Mouse (Mus musculus): Measurements from ENCODE around the gene Dmrta1. TPM values are rescaled to one million over a fixed set of nuclear protein-coding genes. Genes with fewer than 3 reads are reported as not detected.

Dmrta1 gene
- total RNA-seq (2014; rRNA removed), result 0.28 and 0.34 TPM in 2 replicates
- polyA plus RNA-seq (2012; rRNA removed), result 0.05 and 0.06 TPM in 2 replicates

GRCm38 (mm10) chr4:89679195-89679594, at the start of gene Dmrta1:
Gene Dmrta1, plus strand, starts transcription at chr4:89679436.
- no peaks in the 10 kb centered on the region for H3K36me3 ChIP-seq (ENCODE audit: control insufficient read depth, insufficient read depth, low read length)
- H3K79me2 ChIP-seq (ENCODE audit: control insufficient read depth, insufficient read depth, low read length), result no peaks in the 10 kb centered on the region
- H3K27ac ChIP-seq (replicated peaks; ENCODE audit: insufficient read depth, low read depth, low read length), result no peak within 1 kb of the TSS
- DNase-seq (ENCODE audit: extremely low read depth, low read depth, low spot score), result no peak
- H3K27me3 ChIP-seq (ENCODE audit: control insufficient read depth, insufficient read depth, low read length), result no peaks in the 10 kb centered on the region
- no peak for TF ChIP-seq POLR2A (IDR thresholded peaks at IDR 0.05; ENCODE audit: extremely low read depth, insufficient read depth, low read length)
- TF ChIP-seq CTCF (IDR thresholded peaks at IDR 0.05; ENCODE audit: low read depth, low read length), result no peak
- H3K4me3 ChIP-seq (ENCODE audit: insufficient read depth, low read depth, low read length), result no peak within 1 kb of the TSS
- H3K9ac ChIP-seq (ENCODE audit: low read depth, low read length), result no peak within 1 kb of the TSS
- no peaks in the 10 kb centered on the region for H3K4me1 ChIP-seq (ENCODE audit: control insufficient read depth, insufficient read depth, low read length)
- WGBS, result 74% methylated on average over 5 of the region's 5 CpGs

DNA sequence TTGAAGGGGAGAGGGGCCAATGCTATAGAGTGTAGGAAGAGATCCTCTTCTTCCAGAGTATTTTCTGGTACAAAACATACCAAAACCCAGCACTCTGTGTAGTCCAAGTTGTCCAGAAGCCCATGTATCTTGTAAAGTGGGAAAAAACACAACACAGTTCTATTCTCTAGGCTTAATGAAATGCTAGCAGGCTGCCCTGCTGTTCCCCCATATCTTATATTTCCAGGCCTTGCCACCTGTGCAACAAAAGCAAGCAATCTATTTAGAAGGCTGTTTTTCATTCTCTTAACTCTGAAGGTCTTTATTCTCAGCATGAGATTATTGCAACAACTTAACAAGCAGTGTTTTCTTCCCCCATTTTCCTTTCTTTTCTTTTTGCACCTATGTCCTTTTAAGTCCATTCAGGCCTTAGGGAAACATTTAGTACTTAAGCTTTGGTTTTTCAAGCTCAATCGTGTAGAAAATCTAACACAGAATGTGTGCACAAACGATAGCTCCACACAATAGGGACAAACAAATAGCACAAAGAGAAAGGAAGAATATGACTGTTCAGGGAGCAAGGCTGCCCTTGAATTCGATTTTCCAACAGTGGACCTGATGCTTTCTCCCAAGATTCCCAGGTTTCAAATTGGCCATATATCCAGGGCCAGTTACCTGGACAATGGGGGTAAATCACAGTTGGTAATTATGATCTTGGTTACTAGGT, 48.7 kb upstream of the Dmrta1 start:
- TF ChIP-seq POLR2A (IDR thresholded peaks at IDR 0.05; ENCODE audit: extremely low read depth, insufficient read depth, low read length) (no peak), CTCF (IDR thresholded peaks at IDR 0.05; ENCODE audit: low read depth, low read length) (no peak)
- Histone ChIP-seq H3K4me1 (ENCODE audit: control insufficient read depth, insufficient read depth, low read length) (no peaks in the 10 kb centered on the region), H3K79me2 (ENCODE audit: control insufficient read depth, insufficient read depth, low read length) (no peaks in the 10 kb centered on the region), H3K36me3 (ENCODE audit: control insufficient read depth, insufficient read depth, low read length) (no peaks in the 10 kb centered on the region), H3K9ac (ENCODE audit: low read depth, low read length) (no peak overlapping the region), H3K4me3 (ENCODE audit: insufficient read depth, low read depth, low read length) (no peak overlapping the region), H3K27me3 (ENCODE audit: control insufficient read depth, insufficient read depth, low read length) (no peaks in the 10 kb centered on the region), H3K27ac (replicated peaks; ENCODE audit: insufficient read depth, low read depth, low read length) (no peak overlapping the region)
- no peak for DNase-seq (ENCODE audit: extremely low read depth, low read depth, low spot score)
- WGBS, result 60% methylated on average over 3 of the region's 3 CpGs

GRCm38 (mm10) chr4:89631560-89631959, 47.7 kb upstream of the Dmrta1 start:
- Histone ChIP-seq H3K27me3 (ENCODE audit: control insufficient read depth, insufficient read depth, low read length) (no peaks in the 10 kb centered on the region), H3K27ac (replicated peaks; ENCODE audit: insufficient read depth, low read depth, low read length) (no peak overlapping the region), H3K79me2 (ENCODE audit: control insufficient read depth, insufficient read depth, low read length) (no peaks in the 10 kb centered on the region), H3K9ac (ENCODE audit: low read depth, low read length) (no peak overlapping the region), H3K4me1 (ENCODE audit: control insufficient read depth, insufficient read depth, low read length) (no peaks in the 10 kb centered on the region), H3K4me3 (ENCODE audit: insufficient read depth, low read depth, low read length) (no peak overlapping the region), H3K36me3 (ENCODE audit: control insufficient read depth, insufficient read depth, low read length) (no peaks in the 10 kb centered on the region)
- no peak for DNase-seq (ENCODE audit: extremely low read depth, low read depth, low spot score)
- WGBS, result 82% methylated on average over 6 of the region's 6 CpGs
- TF ChIP-seq POLR2A (IDR thresholded peaks at IDR 0.05; ENCODE audit: extremely low read depth, insufficient read depth, low read length), result no peak
- no peak for TF ChIP-seq CTCF (IDR thresholded peaks at IDR 0.05; ENCODE audit: low read depth, low read length)

- no peaks in the 10 kb centered on the region for H3K4me1 ChIP-seq (ENCODE audit: control insufficient read depth, insufficient read depth, low read length)
- H3K27me3 ChIP-seq (ENCODE audit: control insufficient read depth, insufficient read depth, low read length), result no peaks in the 10 kb centered on the region
- no peaks in the 10 kb centered on the region for H3K36me3 ChIP-seq (ENCODE audit: control insufficient read depth, insufficient read depth, low read length)
- no peaks in the 10 kb centered on the region for H3K79me2 ChIP-seq (ENCODE audit: control insufficient read depth, insufficient read depth, low read length)
- no peak overlapping the region for H3K4me3 ChIP-seq (ENCODE audit: insufficient read depth, low read depth, low read length)
- H3K9ac ChIP-seq (ENCODE audit: low read depth, low read length), result no peak overlapping the region
- TF ChIP-seq CTCF (IDR thresholded peaks at IDR 0.05; ENCODE audit: low read depth, low read length) (no peak), POLR2A (IDR thresholded peaks at IDR 0.05; ENCODE audit: extremely low read depth, insufficient read depth, low read length) (no peak)
- no peak for DNase-seq (ENCODE audit: extremely low read depth, low read depth, low spot score)
- no peak overlapping the region for H3K27ac ChIP-seq (replicated peaks; ENCODE audit: insufficient read depth, low read depth, low read length)
- 28% methylated on average over 6 of the region's 6 CpGs for WGBS
Observed at GRCm38 (mm10) chr4:89638651-89639050, 40.6 kb upstream of the Dmrta1 start.

DNA sequence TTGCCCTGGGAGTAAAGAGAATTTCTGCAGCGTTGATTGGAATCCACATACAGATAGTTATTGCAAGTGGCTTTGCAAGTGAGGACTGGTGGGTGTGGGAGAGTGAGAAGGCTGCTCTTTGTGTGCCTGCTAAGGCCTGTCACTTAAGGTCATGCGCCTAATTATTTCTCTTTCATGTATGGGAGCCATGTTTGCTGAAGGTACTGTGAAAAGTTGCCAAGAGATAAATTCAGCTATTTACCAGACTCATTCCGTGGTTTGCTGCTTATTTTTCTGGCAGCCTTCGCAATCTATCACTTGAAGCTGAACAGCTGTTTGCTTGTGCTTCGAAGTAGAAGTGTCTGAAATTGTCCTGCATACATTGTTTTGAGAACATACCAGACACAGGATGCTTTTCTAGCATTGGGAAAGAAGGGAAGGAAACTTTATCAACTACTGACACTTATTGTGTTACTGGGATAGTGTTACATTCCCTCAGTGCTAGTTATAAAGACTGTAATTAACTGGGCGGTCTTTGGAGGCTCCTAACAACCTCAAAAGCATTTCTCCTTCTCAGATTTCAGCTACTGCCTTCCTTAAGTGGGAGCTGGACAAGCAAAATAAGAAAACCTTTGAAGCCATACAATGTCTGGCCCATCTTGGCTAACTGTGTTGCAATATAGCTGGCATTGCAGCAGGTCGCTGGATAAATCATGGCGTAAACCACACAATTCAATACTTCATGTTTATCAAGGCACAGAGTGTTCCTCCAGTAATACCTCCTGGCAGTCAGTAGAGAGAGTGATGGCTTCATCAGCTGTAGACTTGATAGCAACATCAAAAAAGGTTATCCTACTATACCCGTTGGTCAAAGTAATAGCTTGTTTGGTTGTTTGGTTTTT, 34.8 kb upstream of the Dmrta1 start:
- TF ChIP-seq POLR2A (IDR thresholded peaks at IDR 0.05; ENCODE audit: extremely low read depth, insufficient read depth, low read length) (no peak), CTCF (IDR thresholded peaks at IDR 0.05; ENCODE audit: low read depth, low read length) (no peak)
- no peaks in the 10 kb centered on the region for H3K4me1 ChIP-seq (ENCODE audit: control insufficient read depth, insufficient read depth, low read length)
- no peaks in the 10 kb centered on the region for H3K36me3 ChIP-seq (ENCODE audit: control insufficient read depth, insufficient read depth, low read length)
- no peaks in the 10 kb centered on the region for H3K79me2 ChIP-seq (ENCODE audit: control insufficient read depth, insufficient read depth, low read length)
- H3K9ac ChIP-seq (ENCODE audit: low read depth, low read length), result no peak overlapping the region
- no peak overlapping the region for H3K27ac ChIP-seq (replicated peaks; ENCODE audit: insufficient read depth, low read depth, low read length)
- no peak overlapping the region for H3K4me3 ChIP-seq (ENCODE audit: insufficient read depth, low read depth, low read length)
- H3K27me3 ChIP-seq (ENCODE audit: control insufficient read depth, insufficient read depth, low read length), result no peaks in the 10 kb centered on the region
- WGBS, result 66% methylated on average over 9 of the region's 9 CpGs
- DNase-seq (ENCODE audit: extremely low read depth, low read depth, low spot score), result no peak

All from liver, adult 2 months (tissue).